Mouse (Mus musculus) intestine, embryonic 16.5 days (tissue): Measurements from ENCODE around the gene Dpp6. TPM values are rescaled to one million over a fixed set of nuclear protein-coding genes. Genes with fewer than 3 reads are reported as not detected.

ENCODE experiments used
- ATAC-seq: fragments of 200-750 bp; cut with Nextera tagmentation; 2 replicates; pipeline ENCODE4 v1.8.0; 2017; ENCODE audit warnings: moderate TSS enrichment, moderate library complexity
- H3K27ac ChIP-seq: fragments of 300-500 bp; sonication (generic); 2 replicates; pipeline ENCODE4 v1.5.1; 2014; ENCODE audit warnings: mild to moderate bottlenecking, low read length
- H3K27me3 ChIP-seq: fragments of 300-500 bp; sonication (generic); replicated peaks from 2 replicates; pipeline ENCODE4 v1.6.1; 2014; ENCODE audit warnings: low read length, control low read depth, mixed read lengths; ENCODE audit not compliant: control insufficient read depth, insufficient read depth
- H3K36me3 ChIP-seq: fragments of 300-500 bp; sonication (generic); 2 replicates; pipeline ENCODE4 v1.6.1; 2014; ENCODE audit warnings: low read length, control low read depth; ENCODE audit not compliant: control insufficient read depth, insufficient read depth
- H3K4me1 ChIP-seq: fragments of 300-500 bp; sonication (generic); 2 replicates; pipeline ENCODE4 v1.6.1; 2014; ENCODE audit warnings: low read length, control low read depth, mixed read lengths; ENCODE audit not compliant: control insufficient read depth, insufficient read depth
- H3K4me2 ChIP-seq: fragments of 300-500 bp; sonication (generic); 2 replicates; pipeline ENCODE4 v1.6.1; 2014; ENCODE audit warnings: low read depth, low read length, control low read depth
- H3K4me3 ChIP-seq: fragments of 300-500 bp; sonication (generic); 2 replicates; pipeline ENCODE4 v1.5.1; 2014; ENCODE audit warnings: mild to moderate bottlenecking, low read length
- H3K9ac ChIP-seq: fragments of 300-500 bp; sonication (generic); 2 replicates; pipeline ENCODE4 v1.6.1; 2014; ENCODE audit warnings: low read depth, low read length
- H3K9me3 ChIP-seq: fragments of 300-500 bp; sonication (generic); 2 replicates; pipeline ENCODE4 v1.6.1; 2016; ENCODE audit warnings: low read length, control low read depth; ENCODE audit not compliant: control insufficient read depth
- WGBS: fragments of 180-500 bp; shearing (Covaris S2); extraction: QIAGEN DNeasy Blood & Tissue Kit; methylation state at CpG from one replicate; pipeline ENCODE4 v1.1.7; 2014; 5-methylcytosine and 5-hydroxymethylcytosine counted together
- polyA plus RNA-seq: library from polyadenylated mRNA; unstranded; fragments of >200 nt; fragmentation: Nextera tagmentation; extraction: Ambion mirVana; gene quantifications from 2 replicates; pipeline ENCODE4 v1.2.1, GENCODE M21; 2015

Gene Dpp6
- polyA plus RNA-seq, 1 experiment from 2014 or later, result 1.3 TPM

- 92% methylated on average over 2 of the region's 2 CpGs for WGBS
- Histone ChIP-seq H3K4me1 (no peaks in the 10 kb centered on the region), H3K9me3 (no peaks in the 10 kb centered on the region), H3K9ac (no peak overlapping the region), H3K27ac (no peak overlapping the region), H3K4me3 (no peak overlapping the region), H3K4me2 (no peak overlapping the region), H3K27me3 (no peaks in the 10 kb centered on the region), H3K36me3 (no peaks in the 10 kb centered on the region)
- ATAC-seq, result no peak
Observed at GRCm38 (mm10) chr5:27659019-27659418, 842.0 kb downstream of the Dpp6 start.

GRCm38 (mm10) chr5:27659781-27660180 is 842.8 kb downstream of the Dpp6 start:
- Histone ChIP-seq H3K36me3 (no peaks in the 10 kb centered on the region), H3K4me3 (no peak overlapping the region), H3K4me1 (no peaks in the 10 kb centered on the region), H3K4me2 (no peak overlapping the region), H3K9me3 (no peaks in the 10 kb centered on the region), H3K27ac (no peak overlapping the region), H3K9ac (no peak overlapping the region), H3K27me3 (no peaks in the 10 kb centered on the region)
- ATAC-seq, result no peak
- WGBS, result 61% methylated on average over 6 of the region's 6 CpGs

GRCm38 (mm10) chr5:27664111-27664510 is 847.1 kb downstream of the Dpp6 start:
- H3K4me3 ChIP-seq, result no peak overlapping the region
- no peaks in the 10 kb centered on the region for H3K27me3 ChIP-seq
- no peak overlapping the region for H3K27ac ChIP-seq
- H3K9ac ChIP-seq, result no peak overlapping the region
- 76% methylated on average over 4 of the region's 4 CpGs for WGBS
- H3K36me3 ChIP-seq, result no peaks in the 10 kb centered on the region
- H3K4me2 ChIP-seq, result no peak overlapping the region
- ATAC-seq, result no peak
- H3K4me1 ChIP-seq, result no peaks in the 10 kb centered on the region
- no peaks in the 10 kb centered on the region for H3K9me3 ChIP-seq

GRCm38 (mm10) chr5:27671487-27671886 is 854.5 kb downstream of the Dpp6 start:
- H3K9ac ChIP-seq, result no peak overlapping the region
- H3K4me3 ChIP-seq, result no peak overlapping the region
- no peak for ATAC-seq
- H3K4me2 ChIP-seq, result no peak overlapping the region
- no peaks in the 10 kb centered on the region for H3K36me3 ChIP-seq
- no peaks in the 10 kb centered on the region for H3K27me3 ChIP-seq
- no peak overlapping the region for H3K27ac ChIP-seq
- WGBS, result 55% methylated on average over 2 of the region's 2 CpGs
- H3K4me1 ChIP-seq, result no peaks in the 10 kb centered on the region
- no peaks in the 10 kb centered on the region for H3K9me3 ChIP-seq

- WGBS, result 51% methylated on average over 5 of the region's 5 CpGs
- ATAC-seq, result 0 out of 2 replicates have a peak, but pooled peaks have one; percentile 40
- no peak overlapping the region for H3K9ac ChIP-seq
- no peaks in the 10 kb centered on the region for H3K9me3 ChIP-seq
- H3K4me3 ChIP-seq, result no peak overlapping the region
- H3K27ac ChIP-seq, result no peak overlapping the region
- H3K4me1 ChIP-seq, result no peaks in the 10 kb centered on the region
- H3K4me2 ChIP-seq, result no peak overlapping the region
- no peaks in the 10 kb centered on the region for H3K27me3 ChIP-seq
- no peaks in the 10 kb centered on the region for H3K36me3 ChIP-seq
Observed at GRCm38 (mm10) chr5:27677247-27677666, 860.3 kb downstream of the Dpp6 start.

GRCm38 (mm10) chr5:27679151-27679550 is 862.1 kb downstream of the Dpp6 start:
- no peaks in the 10 kb centered on the region for H3K27me3 ChIP-seq
- WGBS, result 85% methylated on average over 1 of the region's 1 CpGs

GRCm38 (mm10) chr5:27680476-27680875 is 863.5 kb downstream of the Dpp6 start:
- H3K9ac ChIP-seq, result no peak overlapping the region
- no peaks in the 10 kb centered on the region for H3K36me3 ChIP-seq
- no peaks in the 10 kb centered on the region for H3K9me3 ChIP-seq
- no peaks in the 10 kb centered on the region for H3K4me1 ChIP-seq
- WGBS, result 30% methylated on average over 5 of the region's 5 CpGs
- H3K4me2 ChIP-seq, result no peak overlapping the region
- ATAC-seq, result no peak
- no peaks in the 10 kb centered on the region for H3K27me3 ChIP-seq
- H3K27ac ChIP-seq, result no peak overlapping the region
- no peak overlapping the region for H3K4me3 ChIP-seq

More at GRCm38 (mm10) chr5:27679151-27679550, 862.1 kb downstream of the Dpp6 start:
- no peak overlapping the region for H3K27ac ChIP-seq
- no peak overlapping the region for H3K4me3 ChIP-seq
- no peak overlapping the region for H3K4me2 ChIP-seq
- no peak for ATAC-seq
- H3K9me3 ChIP-seq, result no peaks in the 10 kb centered on the region
- H3K4me1 ChIP-seq, result no peaks in the 10 kb centered on the region
- H3K9ac ChIP-seq, result no peak overlapping the region
- H3K36me3 ChIP-seq, result no peaks in the 10 kb centered on the region

- Histone ChIP-seq H3K27ac (no peak overlapping the region), H3K9me3 (no peaks in the 10 kb centered on the region), H3K36me3 (no peaks in the 10 kb centered on the region), H3K4me3 (no peak overlapping the region), H3K4me1 (no peaks in the 10 kb centered on the region), H3K4me2 (no peak overlapping the region), H3K27me3 (no peaks in the 10 kb centered on the region), H3K9ac (no peak overlapping the region)
- no peak for ATAC-seq
- 42% methylated on average over 11 of the region's 11 CpGs for WGBS
Observed at GRCm38 (mm10) chr5:27685162-27685561, 868.2 kb downstream of the Dpp6 start.

- no peak overlapping the region for H3K9ac ChIP-seq
- ATAC-seq, result no peak
Observed at GRCm38 (mm10) chr5:27685923-27686322, 868.9 kb downstream of the Dpp6 start.

GRCm38 (mm10) chr5:27687311-27687710 is 870.3 kb downstream of the Dpp6 start:
- ATAC-seq, result no peak
- no peaks in the 10 kb centered on the region for H3K9me3 ChIP-seq
- H3K27ac ChIP-seq, result no peak overlapping the region
- no peaks in the 10 kb centered on the region for H3K4me1 ChIP-seq
- no peak overlapping the region for H3K4me2 ChIP-seq
- H3K36me3 ChIP-seq, result no peaks in the 10 kb centered on the region
- no peak overlapping the region for H3K4me3 ChIP-seq
- no peak overlapping the region for H3K9ac ChIP-seq
- no peaks in the 10 kb centered on the region for H3K27me3 ChIP-seq
- 75% methylated on average over 2 of the region's 2 CpGs for WGBS

More at GRCm38 (mm10) chr5:27685923-27686322, 868.9 kb downstream of the Dpp6 start:
- no peak overlapping the region for H3K27ac ChIP-seq
- no peak overlapping the region for H3K4me2 ChIP-seq
- no peak overlapping the region for H3K4me3 ChIP-seq
- WGBS, result 73% methylated on average over 3 of the region's 3 CpGs
- H3K27me3 ChIP-seq, result no peaks in the 10 kb centered on the region
- H3K9me3 ChIP-seq, result no peaks in the 10 kb centered on the region
- H3K4me1 ChIP-seq, result no peaks in the 10 kb centered on the region
- no peaks in the 10 kb centered on the region for H3K36me3 ChIP-seq
